Mouse (Mus musculus) forebrain, embryonic 11.5 days (tissue): Measurements from ENCODE around the gene Depdc1b. TPM values are rescaled to one million over a fixed set of nuclear protein-coding genes. Genes with fewer than 3 reads are reported as not detected.
A peak's percentile ranks its signal among the peaks of the same experiment; 100 is the strongest.

ENCODE experiments used
- ATAC-seq: fragments of 200-750 bp; cut with Nextera tagmentation; replicated peaks from 2 replicates; pipeline ENCODE4 v1.8.0; 2017; ENCODE audit warnings: moderate TSS enrichment; ENCODE audit not compliant: low FRiP score
- DNase-seq: peaks from one replicate; pipeline ENCODE4 v3.0.0-alpha.2; 2017; ENCODE audit warnings: low spot score
- H3K27ac ChIP-seq: fragments of 300-500 bp; sonication (generic); 2 replicates; pipeline ENCODE4 v1.5.1; 2014; ENCODE audit warnings: low read depth, low read length
- H3K27me3 ChIP-seq: fragments of 300-500 bp; sonication (generic); 2 replicates; pipeline ENCODE4 v1.6.1; 2014; ENCODE audit warnings: mild to moderate bottlenecking, low read length, mixed read lengths; ENCODE audit not compliant: control insufficient read depth, insufficient read depth
- H3K36me3 ChIP-seq: fragments of 300-500 bp; sonication (generic); 2 replicates; pipeline ENCODE4 v1.6.1; 2014; ENCODE audit warnings: mild to moderate bottlenecking, low read length, moderate library complexity, mixed read lengths; ENCODE audit not compliant: control insufficient read depth, insufficient read depth
- H3K4me1 ChIP-seq: fragments of 300-500 bp; sonication (generic); replicated peaks from 2 replicates; pipeline ENCODE4 v1.6.1; 2014; ENCODE audit warnings: low read length, mixed read lengths; ENCODE audit not compliant: control insufficient read depth, insufficient read depth
- H3K4me2 ChIP-seq: fragments of 300-500 bp; sonication (generic); 2 replicates; pipeline ENCODE4 v1.6.1; 2014; ENCODE audit warnings: low read depth, mild to moderate bottlenecking, low read length, moderate library complexity, mixed read lengths; ENCODE audit not compliant: severe bottlenecking
- H3K4me3 ChIP-seq: fragments of 300-500 bp; sonication (generic); 2 replicates; pipeline ENCODE4 v1.5.1; 2014; ENCODE audit warnings: low read depth, low read length
- H3K9ac ChIP-seq: fragments of 300-500 bp; sonication (generic); 2 replicates; pipeline ENCODE4 v1.6.1; 2014; ENCODE audit warnings: low read length
- H3K9me3 ChIP-seq: fragments of 300-500 bp; sonication (generic); 2 replicates; pipeline ENCODE4 v1.6.1; 2016; ENCODE audit warnings: low read length, mixed read lengths; ENCODE audit not compliant: control insufficient read depth
- WGBS: fragments of 180-500 bp; shearing (Covaris S2); extraction: QIAGEN DNeasy Blood & Tissue Kit; methylation state at CpG from one replicate; pipeline ENCODE4 v1.1.7; 2014; 5-methylcytosine and 5-hydroxymethylcytosine counted together
- polyA plus RNA-seq: library from polyadenylated mRNA; unstranded; fragments of >200 nt; fragmentation: Nextera tagmentation; extraction: Ambion mirVana; gene quantifications from 2 replicates; pipeline ENCODE4 v1.2.1, GENCODE M21; 2014

The Depdc1b gene
- polyA plus RNA-seq, 1 experiment from 2014 or later: 26.1 TPM

- Histone ChIP-seq H3K36me3 (no peaks in the 10 kb centered on the region), H3K27ac (no peak overlapping the region), H3K4me1 (peaks cover 10% of the 10 kb centered on the region; the same call in 1 of the 2 replicates), H3K9me3 (no peaks in the 10 kb centered on the region), H3K9ac (peak overlapping the region; percentile 23; the same call in 1 of the 2 replicates), H3K27me3 (no peaks in the 10 kb centered on the region), H3K4me2 (no peak overlapping the region), H3K4me3 (no peak overlapping the region)
- peak; percentile 61 for DNase-seq
- 34% methylated on average over 7 of the region's 7 CpGs for WGBS
- ATAC-seq: peak; percentile 79
These were observed 14.7 kb upstream of the Depdc1b start for GRCm38 (mm10) chr13:108301411-108301810.

GRCm38 (mm10) chr13:108302957-108303675, 13.0 kb upstream of the Depdc1b start:
- H3K4me3 ChIP-seq: no peak overlapping the region
- no peak overlapping the region for H3K4me2 ChIP-seq
- DNase-seq: no peak
- no peaks in the 10 kb centered on the region for H3K9me3 ChIP-seq
- 82% methylated on average over 7 of the region's 7 CpGs for WGBS
- no peak overlapping the region for H3K9ac ChIP-seq
- H3K27ac ChIP-seq: no peak overlapping the region
- H3K27me3 ChIP-seq: no peaks in the 10 kb centered on the region
- no peak for ATAC-seq
- no peaks in the 10 kb centered on the region for H3K36me3 ChIP-seq
- peaks cover 8% of the 10 kb centered on the region; the same call in 1 of the 2 replicates for H3K4me1 ChIP-seq

GRCm38 (mm10) chr13:108303841-108304240, 12.3 kb upstream of the Depdc1b start:
- ATAC-seq: no peak
- 82% methylated on average over 1 of the region's 1 CpGs for WGBS

GRCm38 (mm10) chr13:108304680-108305079, 11.5 kb upstream of the Depdc1b start:
- no peak overlapping the region for H3K4me3 ChIP-seq
- no peak overlapping the region for H3K4me2 ChIP-seq
- peaks cover 8% of the 10 kb centered on the region; the same call in 1 of the 2 replicates for H3K4me1 ChIP-seq
- no peak overlapping the region for H3K9ac ChIP-seq
- DNase-seq (no peak), ATAC-seq (no peak)
- WGBS: 68% methylated on average over 1 of the region's 2 CpGs
- H3K36me3 ChIP-seq: no peaks in the 10 kb centered on the region
- H3K9me3 ChIP-seq: no peaks in the 10 kb centered on the region
- H3K27me3 ChIP-seq: no peaks in the 10 kb centered on the region
- no peak overlapping the region for H3K27ac ChIP-seq

More at GRCm38 (mm10) chr13:108303841-108304240, 12.3 kb upstream of the Depdc1b start:
- Histone ChIP-seq H3K36me3 (no peaks in the 10 kb centered on the region), H3K4me1 (peaks cover 8% of the 10 kb centered on the region; the same call in 1 of the 2 replicates), H3K4me3 (no peak overlapping the region), H3K9me3 (no peaks in the 10 kb centered on the region), H3K9ac (no peak overlapping the region), H3K27ac (no peak overlapping the region), H3K4me2 (no peak overlapping the region), H3K27me3 (no peaks in the 10 kb centered on the region)
- DNase-seq: no peak

GRCm38 (mm10) chr13:108316487-108316903, 363 bp downstream of the Depdc1b start:
- H3K27ac ChIP-seq: no peak overlapping the region

GRCm38 (mm10) chr13:108317414-108317813, 1.3 kb downstream of the Depdc1b start:
- H3K4me3 ChIP-seq: peak overlapping the region; percentile 77
- ATAC-seq: no peak
- no peak overlapping the region for H3K9ac ChIP-seq

More at GRCm38 (mm10) chr13:108316487-108316903, 363 bp downstream of the Depdc1b start:
- Histone ChIP-seq H3K36me3 (no peaks in the 10 kb centered on the region), H3K9me3 (no peaks in the 10 kb centered on the region), H3K4me3 (peak overlapping the region; percentile 77), H3K9ac (peak overlapping the region; percentile 86), H3K27me3 (no peaks in the 10 kb centered on the region), H3K4me1 (0 out of 2 replicates have a peak, but pooled peaks cover 2% of the 10 kb centered on the region), H3K4me2 (peak overlapping the region; percentile 69)
- under 1% methylated on average over 32 of the region's 32 CpGs for WGBS
- ATAC-seq: peak; percentile 85
- no peak for DNase-seq

GRCm38 (mm10) chr13:108319028-108319427, 2.9 kb downstream of the Depdc1b start:
- DNase-seq: no peak
- no peak for ATAC-seq
- no peaks in the 10 kb centered on the region for H3K9me3 ChIP-seq
- H3K27ac ChIP-seq: no peak overlapping the region
- H3K9ac ChIP-seq: no peak overlapping the region
- no peak overlapping the region for H3K4me2 ChIP-seq
- H3K27me3 ChIP-seq: no peaks in the 10 kb centered on the region
- WGBS: 96% methylated on average over 8 of the region's 8 CpGs
- H3K4me3 ChIP-seq: no peak overlapping the region
- no peaks in the 10 kb centered on the region for H3K36me3 ChIP-seq
- H3K4me1 ChIP-seq: 0 out of 2 replicates have a peak, but pooled peaks cover 2% of the 10 kb centered on the region

More at GRCm38 (mm10) chr13:108317414-108317813, 1.3 kb downstream of the Depdc1b start:
- Histone ChIP-seq H3K4me1 (0 out of 2 replicates have a peak, but pooled peaks cover 2% of the 10 kb centered on the region), H3K27me3 (no peaks in the 10 kb centered on the region), H3K27ac (no peak overlapping the region), H3K4me2 (peak overlapping the region; percentile 69), H3K36me3 (no peaks in the 10 kb centered on the region), H3K9me3 (no peaks in the 10 kb centered on the region)
- 84% methylated on average over 2 of the region's 2 CpGs for WGBS
- DNase-seq: no peak

- Histone ChIP-seq H3K4me1 (0 out of 2 replicates have a peak, but pooled peaks cover 2% of the 10 kb centered on the region), H3K27me3 (no peaks in the 10 kb centered on the region), H3K9me3 (no peaks in the 10 kb centered on the region), H3K36me3 (no peaks in the 10 kb centered on the region), H3K4me2 (no peak overlapping the region), H3K4me3 (no peak overlapping the region), H3K9ac (no peak overlapping the region), H3K27ac (no peak overlapping the region)
- ATAC-seq: no peak
- 90% methylated on average over 8 of the region's 8 CpGs for WGBS
- no peak for DNase-seq
These were observed 4.1 kb downstream of the Depdc1b start for GRCm38 (mm10) chr13:108320216-108320615.
